Mouse (Mus musculus) MEL (cell line): ENCODE data around the gene Zfp949. TPM values are rescaled to one million over a fixed set of nuclear protein-coding genes. Genes with fewer than 3 reads are reported as not detected.

Source experiments
- DNase-seq: peaks from one replicate; pipeline ENCODE4 v3.0.0; 2011; ENCODE audit warnings: low read depth, low spot score
- H3K27ac ChIP-seq: 2 replicates; pipeline ENCODE4 v1.5.1; 2012; ENCODE audit warnings: low read depth, mild to moderate bottlenecking, control low read depth, low read length, moderate library complexity; ENCODE audit not compliant: control insufficient read depth
- H3K27me3 ChIP-seq, 2 experiments: fragments of 150-350 bp in 1 of 2; sonication (generic) in 1 of 2; 2 replicates each; pipeline ENCODE4 v1.6.1; 2012; ENCODE audit warnings: low read length in 2 of 2, mild to moderate bottlenecking in 2 of 2, improper control_type of control experiment in 1 of 2, moderate library complexity in 1 of 2; ENCODE audit not compliant: insufficient read depth in 2 of 2, control insufficient read depth in 1 of 2
- H3K36me3 ChIP-seq, 2 experiments: 2 replicates each; pipeline ENCODE4 v1.6.1; 2012 to 2014; ENCODE audit warnings: low read length in 2 of 2, improper control_type of control experiment in 1 of 2, inconsistent platforms in 1 of 2, mild to moderate bottlenecking in 1 of 2; ENCODE audit not compliant: insufficient read depth in 2 of 2, control insufficient read depth in 1 of 2
- H3K4me1 ChIP-seq, 2 experiments: fragments of 150-350 bp in 1 of 2; sonication (generic) in 1 of 2; 2 replicates each; pipeline ENCODE4 v1.6.1; 2012; ENCODE audit warnings: low read length in 2 of 2, improper control_type of control experiment in 1 of 2, mild to moderate bottlenecking in 1 of 2; ENCODE audit not compliant: insufficient read depth in 2 of 2, control insufficient read depth in 1 of 2
- H3K4me3 ChIP-seq, 2 experiments: fragments of 150-350 bp in 1 of 2; sonication (generic) in 1 of 2; 2 replicates each; pipeline ENCODE4 v1.5.1; 2012; ENCODE audit warnings: low read depth in 2 of 2, low read length in 2 of 2, mild to moderate bottlenecking in 2 of 2, moderate library complexity in 2 of 2, control low read depth in 1 of 2, improper control_type of control experiment in 1 of 2; ENCODE audit not compliant: control insufficient read depth in 1 of 2, insufficient read depth in 1 of 2
- H3K79me2 ChIP-seq: 2 replicates; pipeline ENCODE4 v1.6.1; 2012; ENCODE audit warnings: mild to moderate bottlenecking, low read length, moderate library complexity; ENCODE audit not compliant: control insufficient read depth, poor library complexity, insufficient read depth
- H3K9ac ChIP-seq: 2 replicates; pipeline ENCODE4 v1.6.1; 2012; ENCODE audit warnings: low read depth, mild to moderate bottlenecking, control low read depth, low read length, moderate library complexity; ENCODE audit not compliant: control insufficient read depth, poor library complexity, severe bottlenecking
- H3K9me3 ChIP-seq: fragments of 150-350 bp; sonication (generic); replicated peaks from 2 replicates; pipeline ENCODE4 v1.6.1; 2012; ENCODE audit warnings: mild to moderate bottlenecking, low read length, improper control_type of control experiment, moderate library complexity; ENCODE audit not compliant: insufficient read depth
- BHLHE40 ChIP-seq: IDR thresholded peaks from 2 replicates; pipeline ENCODE4 v1.6.1; 2012; ENCODE audit warnings: low read depth, mild to moderate bottlenecking, inconsistent platforms, low read length, improper control_type of control experiment, borderline replicate concordance
- CHD1 ChIP-seq: IDR thresholded peaks from 2 replicates; pipeline ENCODE4 v1.6.1; 2012; ENCODE audit warnings: low read depth, mild to moderate bottlenecking, inconsistent platforms, low read length, improper control_type of control experiment
- CHD2 ChIP-seq: IDR thresholded peaks from 2 replicates; pipeline ENCODE4 v1.6.1; 2011; ENCODE audit warnings: low read length, improper control_type of control experiment
- CTCF ChIP-seq, 3 experiments: IDR thresholded peaks in 2 of 3; conservative IDR thresholded peaks in 1 of 3; 2 replicates each; pipeline ENCODE4 v1.5.1; 2011 to 2012; ENCODE audit warnings: low read length in 3 of 3, low read depth in 2 of 3, mild to moderate bottlenecking in 2 of 3, improper control_type of control experiment in 1 of 3, inconsistent platforms in 1 of 3, mixed read lengths in 1 of 3, moderate library complexity in 1 of 3; ENCODE audit not compliant: control insufficient read depth in 1 of 3, insufficient read depth in 1 of 3, poor library complexity in 1 of 3, severe bottlenecking in 1 of 3
- E2F4 ChIP-seq: IDR thresholded peaks from 2 replicates; pipeline ENCODE4 v1.6.1; 2011; ENCODE audit warnings: low read depth, low read length, improper control_type of control experiment, borderline replicate concordance
- ELF1 ChIP-seq: IDR thresholded peaks from 2 replicates; pipeline ENCODE4 v1.6.1; 2014; ENCODE audit warnings: low read depth, mild to moderate bottlenecking, inconsistent platforms, low read length, improper control_type of control experiment, moderate library complexity
- EP300 ChIP-seq, 2 experiments: IDR thresholded peaks; 2 replicates each; pipeline ENCODE4 v1.6.1; 2011; ENCODE audit warnings: improper control_type of control experiment in 2 of 2, low read length in 2 of 2, low read depth in 1 of 2, mild to moderate bottlenecking in 1 of 2
- ETS1 ChIP-seq: IDR thresholded peaks from 2 replicates; pipeline ENCODE4 v1.6.1; 2012; ENCODE audit warnings: low read depth, mild to moderate bottlenecking, inconsistent platforms, low read length, improper control_type of control experiment, moderate library complexity
- GABPA ChIP-seq: IDR thresholded peaks from 2 replicates; pipeline ENCODE4 v1.6.1; 2012; ENCODE audit warnings: low read depth, mild to moderate bottlenecking, inconsistent platforms, low read length, improper control_type of control experiment, moderate library complexity
- GATA1 ChIP-seq: IDR thresholded peaks from 2 replicates; pipeline ENCODE4 v1.6.1; 2011; ENCODE audit warnings: low read depth, low read length, improper control_type of control experiment
- HCFC1 ChIP-seq: IDR thresholded peaks from 2 replicates; pipeline ENCODE4 v1.6.1; 2012; ENCODE audit warnings: low read depth, mild to moderate bottlenecking, inconsistent platforms, low read length, improper control_type of control experiment, moderate library complexity
- JUND ChIP-seq: IDR thresholded peaks from 2 replicates; pipeline ENCODE4 v1.6.1; 2011; ENCODE audit warnings: low read depth, mild to moderate bottlenecking, improper control_type of control experiment, low read length
- KAT2A ChIP-seq: conservative IDR thresholded peaks from 2 replicates; pipeline ENCODE4 v1.6.1; 2012; ENCODE audit warnings: low read depth, low read length, improper control_type of control experiment, inconsistent platforms
- MAFK ChIP-seq: IDR thresholded peaks from 2 replicates; pipeline ENCODE4 v1.6.1; 2011; ENCODE audit warnings: low read depth, mild to moderate bottlenecking, low read length, improper control_type of control experiment, borderline replicate concordance
- MAX ChIP-seq: IDR thresholded peaks from 2 replicates; pipeline ENCODE4 v1.6.1; 2011; ENCODE audit warnings: low read length, improper control_type of control experiment
- MAZ ChIP-seq: IDR thresholded peaks from 2 replicates; pipeline ENCODE4 v1.6.1; 2012; ENCODE audit warnings: low read depth, mild to moderate bottlenecking, inconsistent platforms, low read length, improper control_type of control experiment
- MEF2A ChIP-seq: IDR thresholded peaks from 2 replicates; pipeline ENCODE4 v1.6.1; 2014; ENCODE audit warnings: low read depth, mild to moderate bottlenecking, inconsistent platforms, low read length, improper control_type of control experiment; ENCODE audit not compliant: poor library complexity, insufficient replicate concordance, severe bottlenecking; ENCODE audit errors: extremely low read depth
- MXI1 ChIP-seq: IDR thresholded peaks from 2 replicates; pipeline ENCODE4 v1.6.1; 2011; ENCODE audit warnings: mild to moderate bottlenecking, low read depth, low read length, improper control_type of control experiment
- MYB ChIP-seq: IDR thresholded peaks from 2 replicates; pipeline ENCODE4 v1.6.1; 2011; ENCODE audit warnings: mild to moderate bottlenecking, low read depth, low read length, improper control_type of control experiment
- MYC ChIP-seq: IDR thresholded peaks from 2 replicates; pipeline ENCODE4 v1.6.1; 2011; ENCODE audit warnings: low read depth, mild to moderate bottlenecking, low read length, improper control_type of control experiment, moderate library complexity
- NELFE ChIP-seq: IDR thresholded peaks from 2 replicates; pipeline ENCODE4 v1.6.1; 2011; ENCODE audit warnings: low read depth, low read length, improper control_type of control experiment
- NRF1 ChIP-seq: IDR thresholded peaks from 2 replicates; pipeline ENCODE4 v1.6.1; 2014; ENCODE audit warnings: low read depth, mild to moderate bottlenecking, inconsistent platforms, low read length, improper control_type of control experiment, moderate library complexity; ENCODE audit not compliant: poor library complexity, insufficient read depth, severe bottlenecking
- POLR2A ChIP-seq, 2 experiments: IDR thresholded peaks; 2 replicates each; pipeline ENCODE4 v1.6.1; 2011 to 2012; ENCODE audit warnings: low read length in 2 of 2, mild to moderate bottlenecking in 2 of 2, control low read depth in 1 of 2, improper control_type of control experiment in 1 of 2, low read depth in 1 of 2, moderate library complexity in 1 of 2; ENCODE audit not compliant: control insufficient read depth in 1 of 2, insufficient read depth in 1 of 2, poor library complexity in 1 of 2
- POLR2AphosphoS2 ChIP-seq: IDR thresholded peaks from 2 replicates; pipeline ENCODE4 v1.6.1; 2011; ENCODE audit warnings: low read length, improper control_type of control experiment
- POLR2AphosphoS5 ChIP-seq: IDR thresholded peaks from 2 replicates; pipeline ENCODE4 v1.6.1; 2012; ENCODE audit warnings: low read depth, borderline replicate concordance, mild to moderate bottlenecking, inconsistent platforms, low read length, moderate library complexity, mixed read lengths
- RAD21 ChIP-seq: IDR thresholded peaks from 2 replicates; pipeline ENCODE4 v1.6.1; 2011; ENCODE audit warnings: mild to moderate bottlenecking, low read depth, low read length, improper control_type of control experiment
- RCOR1 ChIP-seq: IDR thresholded peaks from 2 replicates; pipeline ENCODE4 v1.6.1; 2012; ENCODE audit warnings: low read depth, mild to moderate bottlenecking, inconsistent platforms, low read length, improper control_type of control experiment
- SIN3A ChIP-seq: IDR thresholded peaks from 2 replicates; pipeline ENCODE4 v1.6.1; 2012; ENCODE audit warnings: low read length, improper control_type of control experiment, inconsistent platforms
- SMC3 ChIP-seq: IDR thresholded peaks from 2 replicates; pipeline ENCODE4 v1.6.1; 2011; ENCODE audit warnings: low read depth, low read length, improper control_type of control experiment
- TAL1 ChIP-seq: IDR thresholded peaks from 2 replicates; pipeline ENCODE4 v1.6.1; 2012; ENCODE audit warnings: mild to moderate bottlenecking, inconsistent platforms, low read length, moderate library complexity, mixed read lengths
- TBP ChIP-seq: IDR thresholded peaks from 2 replicates; pipeline ENCODE4 v1.8.0; 2011; ENCODE audit warnings: low read depth, low read length, improper control_type of control experiment
- TCF12 ChIP-seq: IDR thresholded peaks from 2 replicates; pipeline ENCODE4 v1.6.1; 2014; ENCODE audit warnings: low read depth, mild to moderate bottlenecking, inconsistent platforms, low read length, improper control_type of control experiment, moderate library complexity
- UBTF ChIP-seq: IDR thresholded peaks from 2 replicates; pipeline ENCODE4 v1.6.1; 2012; ENCODE audit warnings: low read depth, mild to moderate bottlenecking, inconsistent platforms, low read length, improper control_type of control experiment, moderate library complexity, borderline replicate concordance; ENCODE audit not compliant: insufficient read depth
- USF1 ChIP-seq: IDR thresholded peaks from 2 replicates; pipeline ENCODE4 v1.6.1; 2014; ENCODE audit warnings: low read depth, mild to moderate bottlenecking, inconsistent platforms, low read length, improper control_type of control experiment, moderate library complexity
- USF2 ChIP-seq, 2 experiments: IDR thresholded peaks; 2 replicates each; pipeline ENCODE4 v1.6.1; 2011 to 2012; ENCODE audit warnings: improper control_type of control experiment in 2 of 2, low read length in 2 of 2, borderline replicate concordance in 1 of 2, inconsistent platforms in 1 of 2, low read depth in 1 of 2, mild to moderate bottlenecking in 1 of 2; ENCODE audit not compliant: insufficient read depth in 1 of 2
- ZKSCAN1 ChIP-seq: IDR thresholded peaks from 2 replicates; pipeline ENCODE4 v1.6.1; 2012; ENCODE audit warnings: low read depth, mild to moderate bottlenecking, inconsistent platforms, low read length, improper control_type of control experiment, moderate library complexity
- ZMIZ1 ChIP-seq: IDR thresholded peaks from 2 replicates; pipeline ENCODE4 v1.6.1; 2012; ENCODE audit warnings: low read depth, mild to moderate bottlenecking, inconsistent platforms, low read length, improper control_type of control experiment, moderate library complexity
- ZNF384 ChIP-seq: IDR thresholded peaks from 2 replicates; pipeline ENCODE4 v1.6.1; 2012; ENCODE audit warnings: low read depth, mild to moderate bottlenecking, inconsistent platforms, low read length, improper control_type of control experiment
- polyA plus RNA-seq, 2 experiments: library from polyadenylated mRNA; stranded (reverse) in 1 of 2; unstranded in 1 of 2; fragments of >175 nt in 1 of 2; fragments of >200 nt in 1 of 2; gene quantifications; 2 replicates each; pipeline versions ENCODE4 v1.2.1 to v1.2.4; 2012; ENCODE audit warnings: low replicate concordance in 2 of 2, low read depth in 1 of 2; ENCODE audit not compliant: insufficient read length in 2 of 2, insufficient read depth in 1 of 2, missing spikeins in 1 of 2
- total RNA-seq: library from RNA; depleted of rRNA; stranded (reverse); fragments of 300-350 nt; gene quantifications from 2 replicates; pipeline ENCODE4 v1.2.3, GENCODE M21; 2012

Zfp949 gene
- total and polyA plus RNA-seq, 3 experiments, result 4.5 to 4.6 TPM; not detected in 1

DNA sequence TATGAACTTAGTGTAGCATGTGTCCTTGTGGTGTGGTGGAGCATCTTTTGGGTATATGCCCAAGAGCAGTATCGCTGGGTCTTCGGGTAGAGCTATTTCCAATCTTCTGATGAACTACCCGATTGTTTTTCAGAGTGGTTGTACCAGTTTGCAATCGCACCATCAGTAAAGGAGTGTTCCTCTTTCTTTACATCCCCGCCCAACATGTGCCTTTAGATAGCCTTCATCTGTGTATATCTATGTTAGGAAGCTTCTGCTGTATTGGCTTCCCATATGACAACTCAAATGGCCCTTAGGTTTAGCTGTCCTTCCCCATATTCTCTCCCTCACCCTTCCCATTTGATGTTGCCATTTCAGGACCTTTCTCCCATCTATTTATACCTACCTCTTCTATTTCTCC, 13.7 kb upstream of the Zfp949 start:
- peak; percentile 78 for DNase-seq
- H3K36me3 ChIP-seq, result peaks cover 0 to 21% of the 10 kb centered on the region in 2 experiments; a peak in 2 of 4 replicates
- TF ChIP-seq ELF1, result no peak
- no peak for TF ChIP-seq POLR2AphosphoS2
- TF ChIP-seq MYB, result no peak
- no peak for TF ChIP-seq NELFE
- no peak for TF ChIP-seq USF2 (IDR thresholded peaks at IDR 0.05; ENCODE audit: borderline replicate concordance in 1 of 2, insufficient read depth in 1 of 2, low read depth in 1 of 2, low read length in 2 of 2)
- peak; percentile 61; the same call in 1 of the 2 replicates for TF ChIP-seq RCOR1
- TF ChIP-seq POLR2AphosphoS5, result no peak
- TF ChIP-seq EP300 (IDR thresholded peaks at IDR 0.05; ENCODE audit: low read depth in 1 of 2, low read length in 2 of 2), result peak; percentile 79 to 82
- TF ChIP-seq ZMIZ1, result no peak
- TF ChIP-seq TBP, result peak; percentile 90
- no peak for TF ChIP-seq MAFK
- no peak for TF ChIP-seq MAZ
- TF ChIP-seq USF1, result no peak
- no peak for TF ChIP-seq ZNF384
- no peak for TF ChIP-seq JUND
- TF ChIP-seq POLR2A (IDR thresholded peaks at IDR 0.05; ENCODE audit: control insufficient read depth in 1 of 2, insufficient read depth in 1 of 2, low read depth in 1 of 2, low read length in 2 of 2, poor library complexity in 1 of 2), result no peak
- TF ChIP-seq MYC, result peak; percentile 84; the same call in 1 of the 2 replicates
- no peak for TF ChIP-seq NRF1
- peak; percentile 79 for TF ChIP-seq GATA1
- TF ChIP-seq TCF12, result peak; percentile 62; the same call in 1 of the 2 replicates
- TF ChIP-seq KAT2A, result no peak
- TF ChIP-seq MEF2A, result no peak
- TF ChIP-seq CHD2, result no peak
- no peak for TF ChIP-seq CTCF (IDR thresholded peaks at IDR 0.05 in 2 of 3, conservative IDR thresholded peaks at IDR 0.05 in 1 of 3; ENCODE audit: control insufficient read depth in 1 of 3, insufficient read depth in 1 of 3, low read depth in 2 of 3, low read length in 3 of 3, poor library complexity in 1 of 3, severe bottlenecking in 1 of 3)
- TF ChIP-seq UBTF, result peak; percentile 42; the same call in 1 of the 2 replicates
- peak; percentile 48 for TF ChIP-seq SIN3A
- TF ChIP-seq MAX, result peak; percentile 58; the same call in 1 of the 2 replicates
- TF ChIP-seq HCFC1, result no peak
- no peak for TF ChIP-seq RAD21
- TF ChIP-seq ZKSCAN1, result no peak
- peak; percentile 73 for TF ChIP-seq ETS1
- no peak for TF ChIP-seq E2F4
- TF ChIP-seq MXI1, result peak; percentile 59; the same call in 1 of the 2 replicates
- TF ChIP-seq SMC3, result no peak
- TF ChIP-seq CHD1, result no peak
- no peak for TF ChIP-seq GABPA
- TF ChIP-seq BHLHE40, result no peak
- peak; percentile 57 for TF ChIP-seq TAL1

More for the DNA sequence above, 13.7 kb upstream of the Zfp949 start:
- Histone ChIP-seq H3K27ac (peak overlapping the region; percentile 57), H3K4me3 (no peak overlapping the region), H3K79me2 (no peaks in the 10 kb centered on the region), H3K4me1 (peaks cover 2 to 8% of the 10 kb centered on the region in 2 experiments; a peak in 3 of 4 replicates), H3K9me3 (no peaks in the 10 kb centered on the region), H3K27me3 (no peaks in the 10 kb centered on the region), H3K9ac (no peak overlapping the region)
